Mouse (Mus musculus) erythroblast, adult 5-6 weeks (primary cell): ENCODE results near the gene Supt6. TPM values are rescaled to one million over a fixed set of nuclear protein-coding genes. Genes with fewer than 3 reads are reported as not detected.

Source experiments
- ATAC-seq: replicated peaks from 2 replicates; pipeline ENCODE4 v1.8.0; 2016; ENCODE audit warnings: moderate number of reproducible peaks, mild to moderate bottlenecking, moderate TSS enrichment, inconsistent platforms; ENCODE audit not compliant: poor library complexity, low FRiP score, severe bottlenecking
- total RNA-seq, 2 experiments: library from RNA; stranded (forward) in 1 of 2; stranded (reverse) in 1 of 2; fragments of 150-400 nt in 1 of 2; fragments of 200-764, 138-1000 nt in 1 of 2; gene quantifications; 2 replicates each; pipeline versions ENCODE4 v1.2.3 to v1.2.4; 2015 to 2017; ENCODE audit warnings: low replicate concordance in 2 of 2

The Supt6 gene
- total RNA-seq, 2 experiments from 2014 or later, result 9.0 to 17.5 TPM

- no peak for ATAC-seq
These were observed 5.5 kb downstream of the Supt6 start for GRCm38 (mm10) chr11:78240193-78240857.

- ATAC-seq, result 0 out of 2 replicates have a peak, but pooled peaks have one; percentile 19
These were observed 14.3 kb downstream of the Supt6 start for GRCm38 (mm10) chr11:78231518-78231917.

GRCm38 (mm10) chr11:78223586-78223985, 22.2 kb downstream of the Supt6 start:
- no peak for ATAC-seq

- ATAC-seq, result no peak
These were observed 30.0 kb downstream of the Supt6 start for GRCm38 (mm10) chr11:78215709-78216317.

GRCm38 (mm10) chr11:78213086-78213817, 32.5 kb downstream of the Supt6 start:
- no peak for ATAC-seq

GRCm38 (mm10) chr11:78211513-78211912, 34.3 kb downstream of the Supt6 start:
- ATAC-seq, result no peak

- ATAC-seq, result no peak
These were observed 35.2 kb downstream of the Supt6 start for GRCm38 (mm10) chr11:78210615-78211014.

GRCm38 (mm10) chr11:78209886-78210285, 35.9 kb downstream of the Supt6 start:
- ATAC-seq, result no peak

GRCm38 (mm10) chr11:78207190-78207589, 38.6 kb downstream of the Supt6 start:
- ATAC-seq, result no peak

GRCm38 (mm10) chr11:78205361-78206206, 40.2 kb downstream of the Supt6 start:
- no peak for ATAC-seq

- ATAC-seq, result no peak
These were observed 41.5 kb downstream of the Supt6 start for GRCm38 (mm10) chr11:78204287-78204686.

GRCm38 (mm10) chr11:78202372-78202771, 43.4 kb downstream of the Supt6 start:
- no peak for ATAC-seq

GRCm38 (mm10) chr11:78195101-78195863, 50.5 kb downstream of the Supt6 start:
- no peak for ATAC-seq

GRCm38 (mm10) chr11:78194411-78195100, 51.2 kb downstream of the Supt6 start:
- ATAC-seq, result peak; percentile 80

GRCm38 (mm10) chr11:78193113-78193512, 52.7 kb downstream of the Supt6 start, which contains the start of gene Proca1:
Gene Proca1 (plus strand): TSS chr11:78193392.
- no peak for ATAC-seq

GRCm38 (mm10) chr11:78190041-78190440, 55.7 kb downstream of the Supt6 start:
- no peak for ATAC-seq

- no peak for ATAC-seq
These were observed 56.4 kb downstream of the Supt6 start for GRCm38 (mm10) chr11:78189234-78190040.
